Mouse (Mus musculus) small intestine, adult 2 months (tissue): ENCODE measurements around the gene Ccr10.

ENCODE experiments used
- CTCF ChIP-seq: fragments of 200-500 bp; IDR thresholded peaks from 2 replicates; pipeline ENCODE4 v1.5.1; 2012; ENCODE audit warnings: low read depth, mild to moderate bottlenecking, control low read depth, inconsistent platforms, low read length, moderate library complexity, mixed read lengths; ENCODE audit not compliant: insufficient replicate concordance, insufficient read length; ENCODE audit errors: extremely low read depth
- POLR2A ChIP-seq: fragments of 200-500 bp; IDR thresholded peaks from 2 replicates; pipeline ENCODE4 v1.6.1; 2012; ENCODE audit warnings: low read depth, mild to moderate bottlenecking, control low read depth, inconsistent platforms, low read length, moderate library complexity

- TF ChIP-seq POLR2A, result no peak
- no peak for TF ChIP-seq CTCF
Observed at GRCm38 (mm10) chr11:101134217-101134865, 40.9 kb downstream of the Ccr10 start.
